Mouse (Mus musculus) heart, postnatal 10 days (tissue): ENCODE results near the gene Tsks. TPM values are rescaled to one million over a fixed set of nuclear protein-coding genes. Genes with fewer than 3 reads are reported as not detected.

ENCODE experiments used
- DNase-seq, 2 experiments: peaks; one replicate each; pipeline ENCODE4 v3.0.0; 2021
- intact Hi-C: fragments of 180-260 bp; cut with DNase I; formaldehyde crosslinking; loops from one replicate; pipeline ENCODE4 v1.15.1; 2025
- total RNA-seq, 2 experiments: library from RNA; stranded (reverse); gene quantifications; 2 replicates each; pipeline ENCODE4 v1.2.3; 2021

The Tsks gene
- total RNA-seq, 2 experiments from 2014 or later, result not detected

DNA sequence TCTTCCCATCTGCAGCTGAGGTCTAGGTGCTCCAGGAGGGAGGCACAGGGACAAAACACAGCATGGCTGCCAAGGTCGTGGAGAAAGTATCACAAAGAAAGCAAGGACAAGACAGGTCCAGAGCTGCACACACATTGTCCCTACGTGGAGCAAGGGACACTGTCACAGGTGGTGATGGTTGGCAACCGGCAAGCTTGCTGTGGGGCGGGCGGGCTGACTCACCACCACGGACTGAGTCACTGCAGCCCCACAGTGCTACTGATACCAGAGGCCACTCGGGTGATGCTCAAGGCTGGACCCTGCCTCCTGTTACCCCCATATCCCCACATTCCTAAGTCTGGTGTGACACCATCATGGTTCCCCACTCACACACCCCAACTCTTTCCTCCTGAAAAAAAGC lies 59.4 kb downstream of the Tsks start:
- no peak for DNase-seq
- intact Hi-C loops, result no loop called here

DNA sequence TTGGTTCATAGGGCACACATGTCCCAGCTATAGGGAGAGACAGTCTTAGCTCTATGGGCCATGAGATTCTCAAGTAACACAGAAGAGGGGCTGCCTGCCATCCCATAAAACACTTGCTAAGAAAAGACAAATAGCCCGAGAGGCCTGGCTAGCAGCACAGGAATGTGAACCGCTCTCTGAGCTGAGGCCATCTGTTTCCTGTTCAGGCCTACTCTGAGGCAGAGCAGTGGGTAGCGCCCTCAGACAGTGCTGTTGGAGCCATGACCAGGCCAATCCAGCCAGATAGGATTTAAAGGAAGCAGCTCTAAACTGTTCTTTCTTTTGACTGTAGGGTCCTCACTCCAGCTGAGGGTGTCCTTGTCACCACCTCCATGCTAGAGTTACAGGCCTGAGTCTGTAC lies 61.5 kb downstream of the Tsks start:
- no peak for DNase-seq
- intact Hi-C loops, result no loop called here

DNA sequence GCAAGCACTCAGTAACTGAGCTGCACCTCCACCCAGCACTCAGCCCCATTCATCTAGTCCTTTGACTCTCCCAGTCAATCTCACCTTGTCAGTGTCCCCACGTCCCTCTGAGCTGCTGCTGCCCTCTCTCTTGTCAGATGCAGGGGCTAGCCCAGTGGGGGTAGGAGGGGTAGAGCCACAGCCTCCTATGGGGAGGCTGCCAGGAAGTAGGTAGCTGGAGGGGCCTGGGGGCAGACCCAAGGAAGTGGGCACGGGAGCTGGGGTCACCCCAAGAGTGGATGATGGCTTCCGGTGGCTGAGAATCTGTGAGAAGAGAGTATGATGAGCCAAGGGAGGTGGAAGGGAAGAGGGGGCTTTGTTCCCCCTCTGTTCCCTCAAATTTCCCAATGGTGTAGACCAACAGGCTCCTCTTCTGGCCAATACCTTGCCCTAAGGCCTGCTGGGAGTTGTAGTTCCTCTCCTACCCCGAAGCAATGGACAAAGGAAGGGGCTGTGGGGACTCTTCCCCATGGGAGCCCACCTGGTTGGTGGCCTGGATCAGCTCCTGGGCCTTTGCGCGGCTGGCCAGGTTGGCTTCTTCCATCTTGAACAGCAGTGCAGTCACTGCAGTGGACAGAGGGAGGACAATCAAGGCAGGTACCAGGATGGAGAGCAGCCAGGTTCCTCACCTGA lies 62.5 kb downstream of the Tsks start:
- no peak for DNase-seq
- intact Hi-C loops, result no loop called here

DNA sequence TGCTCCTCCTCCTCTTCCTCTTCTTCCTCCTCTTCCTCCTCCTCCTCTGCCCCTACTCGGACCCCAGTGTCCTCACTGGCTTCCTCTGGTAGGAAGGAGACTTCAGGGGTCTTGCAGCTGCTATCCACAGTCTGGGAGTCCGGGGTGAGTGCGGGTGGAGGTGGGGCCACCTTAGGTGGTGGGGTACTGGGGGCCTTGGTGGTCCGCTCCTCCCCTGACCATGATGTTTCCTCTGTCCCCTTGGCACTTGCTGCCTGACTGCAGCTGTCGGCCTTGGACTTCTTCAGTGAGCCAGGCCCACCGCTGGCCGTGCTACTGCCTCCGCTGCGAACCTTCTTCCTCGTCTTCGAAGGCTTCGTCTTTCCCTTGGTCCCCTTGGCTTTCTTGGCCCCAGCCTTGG lies 63.5 kb downstream of the Tsks start:
- intact Hi-C loops, result no loop called here
- DNase-seq, result no peak

GRCm38 (mm10) chr7:45007141-45007540 lies 64.1 kb downstream of the Tsks start:
- DNase-seq, result no peak
- intact Hi-C loops, result no loop called here

Other genes starting within 250 kb of the Tsks start
- not detected for gene Izumo2, start 234.5 kb upstream of the Tsks start, total RNA-seq
- 10 to 100 TPM; 24.7 to 28.3 TPM for gene Vrk3, start 194.8 kb upstream of the Tsks start, total RNA-seq
- under 1 TPM; 0.12 to 0.35 TPM for gene Zfp473, start 192.2 kb upstream of the Tsks start, total RNA-seq
- gene Nup62, start 127.1 kb upstream of the Tsks start, total RNA-seq, result 10 to 100 TPM; 44.3 to 45.1 TPM
- gene Il4i1, start 126.8 kb upstream of the Tsks start, total RNA-seq, result 1 to 10 TPM; 1.3 to 1.8 TPM
- gene Atf5, start 126.5 kb upstream of the Tsks start, total RNA-seq, result 10 to 100 TPM; 50.4 to 51.3 TPM
- gene Akt1s1, start 94.2 kb upstream of the Tsks start, total RNA-seq, result 10 to 100 TPM; 76.8 to 78.4 TPM
- gene Tbc1d17, start 94.1 kb upstream of the Tsks start, total RNA-seq, result 10 to 100 TPM; 38.4 to 44.7 TPM
- gene Pnkp, start 86.1 kb upstream of the Tsks start, total RNA-seq, result 10 to 100 TPM; 18.1 to 21.6 TPM
- 100 to 1,000 TPM; 189 to 196 TPM for gene Ptov1, start 73.4 kb upstream of the Tsks start, total RNA-seq
- gene Med25, start 50.5 kb upstream of the Tsks start, total RNA-seq, result 10 to 100 TPM; 67.7 to 77.1 TPM
- 10 to 100 TPM; 12.2 to 18.2 TPM for gene Fuz, start 47.1 kb upstream of the Tsks start, total RNA-seq
- 10 to 100 TPM; 90.9 to 91.1 TPM for gene Ap2a1, start 13.7 kb upstream of the Tsks start, total RNA-seq
- gene Cpt1c, start 31.6 kb downstream of the Tsks start, total RNA-seq, result 1 to 10 TPM; 4.1 to 6.2 TPM
- 100 to 1,000 TPM; 198 to 216 TPM for gene Prmt1, start 43.4 kb downstream of the Tsks start, total RNA-seq
- 10 to 100 TPM; 34.1 to 47.9 TPM for gene Irf3, start 54.4 kb downstream of the Tsks start, total RNA-seq
- gene Bcl2l12, start 55.5 kb downstream of the Tsks start, total RNA-seq, result 10 to 100 TPM; 14.5 to 15.9 TPM
- gene Scaf1, start 73.2 kb downstream of the Tsks start, total RNA-seq, result 10 to 100 TPM; 68.5 to 70.1 TPM
- gene Rras, start 74.8 kb downstream of the Tsks start, total RNA-seq, result 10 to 100 TPM; 71.6 to 75.7 TPM
- 10 to 100 TPM; 28.8 to 35.7 TPM for gene Prr12, start 109.7 kb downstream of the Tsks start, total RNA-seq
- 10 to 100 TPM; 33.9 to 35.9 TPM for gene Nosip, start 119.2 kb downstream of the Tsks start, total RNA-seq
- 10 to 100 TPM; 10.9 to 11.3 TPM for gene Prrg2, start 119.5 kb downstream of the Tsks start, total RNA-seq
- gene Rcn3, start 149.0 kb downstream of the Tsks start, total RNA-seq, result 10 to 100 TPM; 76.5 to 83.4 TPM
- gene Fcgrt, start 160.6 kb downstream of the Tsks start, total RNA-seq, result 10 to 100 TPM; 65.4 to 69.2 TPM
- 100 to 1,000 TPM; 752 to 773 TPM for gene Rps11, start 181.2 kb downstream of the Tsks start, total RNA-seq
- gene Rpl13a, start 185.6 kb downstream of the Tsks start, total RNA-seq, result 100 to 1,000 TPM; 809 to 865 TPM
- not detected for gene Gm45713, start 193.0 kb downstream of the Tsks start, total RNA-seq
- gene Flt3l, start 193.2 kb downstream of the Tsks start, total RNA-seq, result 1 to 10 TPM; 5.7 to 6.5 TPM
- 10 to 100 TPM; 47.1 to 49.0 TPM for gene Pih1d1, start 211.1 kb downstream of the Tsks start, total RNA-seq
- gene Aldh16a1, start 211.4 kb downstream of the Tsks start, total RNA-seq, result 10 to 100 TPM; 36.6 to 48.2 TPM
- gene Slc17a7, start 220.7 kb downstream of the Tsks start, total RNA-seq, result 1 to 10 TPM; 6.1 to 6.7 TPM
- gene Gfy, start 236.4 kb downstream of the Tsks start, total RNA-seq, result not detected
- gene Pth2, start 237.8 kb downstream of the Tsks start, total RNA-seq, result not detected